Mouse (Mus musculus): ENCODE measurements around the gene Dbndd2.

DNA sequence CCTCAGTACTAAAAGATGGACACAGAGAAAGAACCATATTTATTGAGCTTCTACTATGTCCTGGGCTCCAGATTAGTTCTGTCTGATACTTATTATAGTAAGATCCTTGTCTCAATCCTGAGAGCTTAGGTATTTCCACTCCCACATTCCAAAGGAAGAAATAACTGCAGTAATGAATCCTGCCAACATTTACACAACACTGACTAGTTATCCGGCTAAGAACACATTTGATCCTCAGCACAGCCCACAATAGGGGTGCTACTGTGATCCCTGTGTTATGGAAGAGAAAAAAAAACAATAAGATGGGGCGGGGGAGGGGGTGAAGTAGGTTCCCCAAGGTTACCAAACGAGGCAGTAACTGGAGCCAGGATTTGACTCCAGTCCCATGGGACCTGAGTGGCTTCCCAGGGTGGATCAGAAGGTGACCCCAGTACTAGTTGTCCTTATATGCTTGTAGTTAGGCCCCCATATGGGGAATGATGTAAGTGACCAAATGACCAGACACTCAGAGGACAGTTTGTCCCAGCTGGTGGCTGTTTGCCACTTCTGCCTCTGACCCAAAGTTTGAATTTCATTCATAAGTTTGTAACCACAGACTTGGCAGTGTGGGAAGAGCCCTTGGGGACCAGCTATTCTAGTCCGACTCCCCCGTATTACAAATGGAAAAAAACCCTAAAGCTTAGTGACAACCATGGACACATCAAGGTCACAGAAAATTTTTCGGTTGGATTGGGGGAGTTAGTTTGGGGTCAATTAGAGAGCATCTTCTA, 30.3 kb upstream of the Dbndd2 start:
- no peak for TF ChIP-seq CTCF (IDR thresholded peaks at IDR 0.05; ENCODE audit: low read depth)
- TF ChIP-seq EP300 (IDR thresholded peaks at IDR 0.05; ENCODE audit: low read depth), result 0 out of 2 replicates have a peak, but pooled peaks have one; percentile 60
